Mouse (Mus musculus) heart, embryonic 11.5 days (tissue): ENCODE results near the gene Mapkap1. TPM values are rescaled to one million over a fixed set of nuclear protein-coding genes. Genes with fewer than 3 reads are reported as not detected.
"Not testable (repeated sequence)": the region's sequence is repeated elsewhere in the genome, so short reads cannot be mapped to it uniquely, and the experiment has no call there.

Experiments
- ATAC-seq: fragments of 200-750 bp; cut with Nextera tagmentation; replicated peaks from 2 replicates; pipeline ENCODE4 v1.8.0; 2017; ENCODE audit warnings: moderate library complexity; ENCODE audit not compliant: insufficient number of reproducible peaks, low FRiP score, low TSS enrichment
- H3K27ac ChIP-seq: fragments of 300-500 bp; sonication (generic); 2 replicates; pipeline ENCODE4 v1.5.1; 2014; ENCODE audit warnings: mild to moderate bottlenecking, low read depth, low read length
- H3K27me3 ChIP-seq: fragments of 300-500 bp; sonication (generic); 2 replicates; pipeline ENCODE4 v1.6.1; 2014; ENCODE audit warnings: mild to moderate bottlenecking, low read length, mixed read lengths; ENCODE audit not compliant: control insufficient read depth, insufficient read depth
- H3K36me3 ChIP-seq: fragments of 300-500 bp; sonication (generic); 2 replicates; pipeline ENCODE4 v1.6.1; 2014; ENCODE audit warnings: mild to moderate bottlenecking, low read length, moderate library complexity, mixed read lengths; ENCODE audit not compliant: control insufficient read depth, insufficient read depth
- H3K4me1 ChIP-seq: fragments of 300-500 bp; sonication (generic); 2 replicates; pipeline ENCODE4 v1.6.1; 2014; ENCODE audit warnings: low read length; ENCODE audit not compliant: control insufficient read depth, insufficient read depth
- H3K4me2 ChIP-seq: fragments of 300-500 bp; sonication (generic); 2 replicates; pipeline ENCODE4 v1.6.1; 2014; ENCODE audit warnings: mild to moderate bottlenecking, moderate library complexity
- H3K4me3 ChIP-seq: fragments of 300-500 bp; sonication (generic); 2 replicates; pipeline ENCODE4 v1.5.1; 2014; ENCODE audit warnings: low read depth, low read length
- H3K9ac ChIP-seq: fragments of 300-500 bp; sonication (generic); 2 replicates; pipeline ENCODE4 v1.6.1; 2014; ENCODE audit warnings: mild to moderate bottlenecking, low read depth, low read length, moderate library complexity
- H3K9me3 ChIP-seq: fragments of 300-500 bp; sonication (generic); replicated peaks from 2 replicates; pipeline ENCODE4 v1.6.1; 2016; ENCODE audit warnings: low read length; ENCODE audit not compliant: control insufficient read depth
- WGBS: fragments of 180-500 bp; shearing (Covaris S2); extraction: QIAGEN DNeasy Blood & Tissue Kit; methylation state at CpG from one replicate; pipeline ENCODE4 v1.1.7; 2014; ENCODE audit not compliant: insufficient replicate concordance; 5-methylcytosine and 5-hydroxymethylcytosine counted together
- polyA plus RNA-seq: library from polyadenylated mRNA; unstranded; fragments of >200 nt; fragmentation: Nextera tagmentation; extraction: Ambion mirVana; gene quantifications from 2 replicates; pipeline ENCODE4 v1.2.1, GENCODE M21; 2014

The Mapkap1 gene
- polyA plus RNA-seq, 1 experiment from 2014 or later, result 61.7 TPM

GRCm38 (mm10) chr2:34420256-34420655 is 13.7 kb downstream of the Mapkap1 start:
- Histone ChIP-seq H3K27me3 (no peaks in the 10 kb centered on the region), H3K27ac (no peak overlapping the region), H3K9me3 (no peaks in the 10 kb centered on the region), H3K36me3 (peaks cover 3% of the 10 kb centered on the region; the same call in 1 of the 2 replicates), H3K9ac (no peak overlapping the region), H3K4me1 (peaks cover 3% of the 10 kb centered on the region; the same call in 1 of the 2 replicates), H3K4me3 (no peak overlapping the region), H3K4me2 (no peak overlapping the region)
- ATAC-seq, result no peak
- 51% methylated on average over 1 of the region's 1 CpGs for WGBS

- Histone ChIP-seq H3K9ac (no peak overlapping the region), H3K27me3 (no peaks in the 10 kb centered on the region), H3K36me3 (peaks cover 3% of the 10 kb centered on the region; the same call in 1 of the 2 replicates), H3K4me2 (no peak overlapping the region), H3K4me1 (no peaks in the 10 kb centered on the region), H3K4me3 (no peak overlapping the region), H3K27ac (no peak overlapping the region), H3K9me3 (no peaks in the 10 kb centered on the region)
- ATAC-seq, result no peak
- 86% methylated on average over 3 of the region's 3 CpGs for WGBS
Observed at GRCm38 (mm10) chr2:34424186-34424585, 17.6 kb downstream of the Mapkap1 start.

- H3K4me2 ChIP-seq, result no peak overlapping the region
- H3K9me3 ChIP-seq, result no peaks in the 10 kb centered on the region
- no peak overlapping the region for H3K9ac ChIP-seq
- no peak for ATAC-seq
- peaks cover 3% of the 10 kb centered on the region; the same call in 1 of the 2 replicates for H3K36me3 ChIP-seq
- H3K27ac ChIP-seq, result no peak overlapping the region
- H3K4me3 ChIP-seq, result no peak overlapping the region
- H3K4me1 ChIP-seq, result no peaks in the 10 kb centered on the region
- H3K27me3 ChIP-seq, result no peaks in the 10 kb centered on the region
- 84% methylated on average over 4 of the region's 4 CpGs for WGBS
Observed at GRCm38 (mm10) chr2:34425573-34426223, 19.1 kb downstream of the Mapkap1 start.

DNA sequence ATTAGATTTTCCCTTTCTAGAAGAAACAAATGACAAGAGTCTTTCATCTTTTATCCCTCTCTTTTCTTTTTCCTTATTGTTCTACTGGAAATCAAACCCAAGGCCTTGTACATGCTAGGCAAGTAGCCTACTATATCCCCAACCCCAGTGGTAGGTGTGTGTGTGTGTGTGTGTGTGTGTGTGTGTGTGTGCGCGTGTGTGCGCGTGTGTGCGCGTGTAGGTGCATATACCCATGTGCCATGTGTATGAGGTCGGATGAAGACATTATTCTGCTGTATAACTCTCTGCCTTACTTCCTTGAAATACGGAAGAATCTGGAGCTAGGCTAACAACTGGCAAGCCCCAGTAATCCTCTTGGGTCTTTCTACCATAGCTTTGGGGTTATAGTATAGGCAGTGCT is 24.1 kb downstream of the Mapkap1 start:
- WGBS, result 92% methylated on average over 8 of the region's 8 CpGs
- H3K4me1 ChIP-seq, result no peaks in the 10 kb centered on the region
- no peak overlapping the region for H3K4me2 ChIP-seq
- no peaks in the 10 kb centered on the region for H3K27me3 ChIP-seq
- no peak for ATAC-seq
- no peaks in the 10 kb centered on the region for H3K9me3 ChIP-seq
- H3K4me3 ChIP-seq, result no peak overlapping the region
- H3K36me3 ChIP-seq, result peaks cover 3% of the 10 kb centered on the region; the same call in 1 of the 2 replicates
- no peak overlapping the region for H3K9ac ChIP-seq
- H3K27ac ChIP-seq, result no peak overlapping the region

- Histone ChIP-seq H3K9me3 (no peaks in the 10 kb centered on the region), H3K36me3 (peaks cover 3% of the 10 kb centered on the region; the same call in 1 of the 2 replicates), H3K9ac (no peak overlapping the region), H3K4me2 (no peak overlapping the region), H3K27me3 (no peaks in the 10 kb centered on the region), H3K4me1 (no peaks in the 10 kb centered on the region), H3K27ac (no peak overlapping the region), H3K4me3 (no peak overlapping the region)
- no peak for ATAC-seq
- 88% methylated on average over 12 of the region's 12 CpGs for WGBS
Observed at GRCm38 (mm10) chr2:34431701-34432372, 25.3 kb downstream of the Mapkap1 start.

DNA sequence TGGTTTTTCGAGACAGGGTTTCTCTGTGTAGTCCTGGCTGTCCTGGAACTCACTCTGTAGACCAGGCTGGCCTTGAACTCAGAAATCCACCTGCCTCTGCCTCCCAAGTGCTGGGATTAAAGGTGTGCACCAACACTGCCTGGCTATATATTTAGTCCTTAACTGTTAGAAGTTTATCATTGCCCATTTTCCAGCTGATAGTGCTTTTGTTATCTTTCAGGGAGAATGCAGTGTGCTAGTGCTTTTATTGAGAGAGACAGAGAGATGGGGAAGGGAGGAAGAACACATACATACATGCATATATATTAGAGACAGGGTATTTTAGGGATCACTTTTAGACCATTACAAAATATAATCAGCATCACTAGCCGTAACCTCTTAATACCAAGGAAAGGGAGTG is 26.3 kb downstream of the Mapkap1 start:
- not testable (repeated sequence) for H3K36me3 ChIP-seq, H3K4me3 ChIP-seq, H3K27me3 ChIP-seq, H3K9me3 ChIP-seq, H3K4me1 ChIP-seq, H3K27ac ChIP-seq, ATAC-seq, H3K4me2 ChIP-seq, H3K9ac ChIP-seq
- 93% methylated on average over 1 of the region's 2 CpGs for WGBS

DNA sequence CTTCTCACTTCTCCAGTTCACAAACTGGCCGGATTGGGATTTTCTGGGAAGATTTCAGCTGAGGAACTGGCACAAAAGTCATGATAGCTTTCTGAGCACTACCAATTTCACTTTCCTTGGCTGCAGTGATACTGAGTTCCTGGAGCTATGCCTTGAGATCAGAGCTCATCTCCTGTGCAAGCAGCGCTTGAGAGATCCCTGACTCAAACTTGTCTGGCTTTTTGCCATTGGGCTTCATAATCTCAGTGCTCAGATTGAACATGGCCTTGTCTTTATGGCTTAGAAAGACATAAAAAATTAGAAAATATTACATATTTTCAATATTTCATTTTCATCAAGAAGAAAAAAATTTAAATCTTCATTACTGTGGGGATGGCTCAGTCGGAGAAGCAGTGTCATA is 29.8 kb downstream of the Mapkap1 start:
- H3K4me3 ChIP-seq, result no peak overlapping the region
- H3K36me3 ChIP-seq, result peaks cover 3% of the 10 kb centered on the region; the same call in 1 of the 2 replicates
- H3K9me3 ChIP-seq, result no peaks in the 10 kb centered on the region
- H3K4me1 ChIP-seq, result no peaks in the 10 kb centered on the region
- H3K27ac ChIP-seq, result no peak overlapping the region
- H3K9ac ChIP-seq, result no peak overlapping the region
- no peak overlapping the region for H3K4me2 ChIP-seq
- ATAC-seq, result no peak
- 78% methylated on average over 3 of the region's 3 CpGs for WGBS
- no peaks in the 10 kb centered on the region for H3K27me3 ChIP-seq

GRCm38 (mm10) chr2:34448756-34449155 is 42.2 kb downstream of the Mapkap1 start:
- no peak overlapping the region for H3K9ac ChIP-seq
- ATAC-seq, result no peak
- 73% methylated on average over 4 of the region's 4 CpGs for WGBS

More at GRCm38 (mm10) chr2:34448756-34449155, 42.2 kb downstream of the Mapkap1 start:
- Histone ChIP-seq H3K4me1 (no peaks in the 10 kb centered on the region), H3K36me3 (no peaks in the 10 kb centered on the region), H3K27me3 (no peaks in the 10 kb centered on the region), H3K4me2 (no peak overlapping the region), H3K4me3 (no peak overlapping the region), H3K9me3 (no peaks in the 10 kb centered on the region), H3K27ac (no peak overlapping the region)
